Mouse (Mus musculus): ENCODE data around the gene Krt15. TPM values are rescaled to one million over a fixed set of nuclear protein-coding genes. Genes with fewer than 3 reads are reported as not detected.

The Krt15 gene
- polyA plus RNA-seq, 1 experiment from 2014 or later: 1.2 TPM

- H3K4me3 ChIP-seq (ENCODE audit: low read depth, low read length): no peak overlapping the region
- no peaks in the 10 kb centered on the region for H3K27me3 ChIP-seq (replicated peaks; ENCODE audit: control insufficient read depth, insufficient read depth, low read length)
- H3K4me2 ChIP-seq (replicated peaks; ENCODE audit: low read depth): no peak overlapping the region
- H3K4me1 ChIP-seq (replicated peaks; ENCODE audit: control insufficient read depth, insufficient read depth, low read length): no peaks in the 10 kb centered on the region
- no peak overlapping the region for H3K9ac ChIP-seq (ENCODE audit: low read depth, low read length)
- no peak overlapping the region for H3K27ac ChIP-seq (ENCODE audit: low read depth, low read length)
- peak; percentile 93 for ATAC-seq
- no peaks in the 10 kb centered on the region for H3K36me3 ChIP-seq (ENCODE audit: control insufficient read depth, insufficient read depth)
- no peaks in the 10 kb centered on the region for H3K9me3 ChIP-seq (ENCODE audit: control insufficient read depth)
- TF ChIP-seq CTCF (IDR thresholded peaks at IDR 0.05; ENCODE audit: low read depth): 0 out of 2 replicates have a peak, but pooled peaks have one; percentile 3
- WGBS: 43% methylated on average over 7 of the region's 7 CpGs
Measured at GRCm38 (mm10) chr11:100088378-100089025, 47.2 kb downstream of the Krt15 start.

GRCm38 (mm10) chr11:100087861-100088260 lies 47.9 kb downstream of the Krt15 start, which contains the start of gene Krt32:
Gene Krt32 (minus strand): TSS chr11:100088226.
- 94% methylated on average over 10 of the region's 10 CpGs for WGBS
- TF ChIP-seq CTCF (IDR thresholded peaks at IDR 0.05; ENCODE audit: low read depth): no peak
- H3K4me2 ChIP-seq (replicated peaks; ENCODE audit: low read depth): no peak within 1 kb of the TSS
- no peak within 1 kb of the TSS for H3K27ac ChIP-seq (ENCODE audit: low read depth, low read length)
- H3K9me3 ChIP-seq (ENCODE audit: control insufficient read depth): no peaks in the 10 kb centered on the region
- no peak for ATAC-seq
- no peak within 1 kb of the TSS for H3K4me3 ChIP-seq (ENCODE audit: low read depth, low read length)
- H3K36me3 ChIP-seq (ENCODE audit: control insufficient read depth, insufficient read depth): no peaks in the 10 kb centered on the region
- no peaks in the 10 kb centered on the region for H3K4me1 ChIP-seq (replicated peaks; ENCODE audit: control insufficient read depth, insufficient read depth, low read length)
- no peak within 1 kb of the TSS for H3K9ac ChIP-seq (ENCODE audit: low read depth, low read length)
- no peaks in the 10 kb centered on the region for H3K27me3 ChIP-seq (replicated peaks; ENCODE audit: control insufficient read depth, insufficient read depth, low read length)

Other genes starting within 250 kb of the Krt15 start
- not detected in 2 replicates for gene Krtap31-1, start 228.0 kb downstream of the Krt15 start, polyA plus RNA-seq (2015; fragmentation: Nextera tagmentation; extraction: Ambion mirVana)
- not detected in 2 replicates for gene Gm11565, start 221.2 kb downstream of the Krt15 start, polyA plus RNA-seq (2015; fragmentation: Nextera tagmentation; extraction: Ambion mirVana)
- not detected in 2 replicates for gene Krtap31-2, start 199.6 kb downstream of the Krt15 start, polyA plus RNA-seq (2015; fragmentation: Nextera tagmentation; extraction: Ambion mirVana)
- not detected in 2 replicates for gene Krtap9-5, start 187.5 kb downstream of the Krt15 start, polyA plus RNA-seq (2015; fragmentation: Nextera tagmentation; extraction: Ambion mirVana)
- gene Krtap29-1, start 156.9 kb downstream of the Krt15 start, polyA plus RNA-seq (2015; fragmentation: Nextera tagmentation; extraction: Ambion mirVana): not detected in 2 replicates
- gene Krtap16-1, start 149.3 kb downstream of the Krt15 start, polyA plus RNA-seq (2015; fragmentation: Nextera tagmentation; extraction: Ambion mirVana): not detected in 2 replicates
- gene Krtap17-1, start 141.9 kb downstream of the Krt15 start, polyA plus RNA-seq (2015; fragmentation: Nextera tagmentation; extraction: Ambion mirVana): 0.16 TPM in 1 of 2 replicates, not detected in the other
- gene Krt33a, start 119.7 kb downstream of the Krt15 start, polyA plus RNA-seq (2015; fragmentation: Nextera tagmentation; extraction: Ambion mirVana): not detected in 2 replicates
- gene Krt33b, start 106.1 kb downstream of the Krt15 start, polyA plus RNA-seq (2015; fragmentation: Nextera tagmentation; extraction: Ambion mirVana): not detected in 2 replicates
- gene Krt34, start 94.4 kb downstream of the Krt15 start, polyA plus RNA-seq (2015; fragmentation: Nextera tagmentation; extraction: Ambion mirVana): not detected in 2 replicates
- 0.07 TPM in 1 of 2 replicates, not detected in the other for gene Krt31, start 85.4 kb downstream of the Krt15 start, polyA plus RNA-seq (2015; fragmentation: Nextera tagmentation; extraction: Ambion mirVana)
- gene Krt32, start 47.7 kb downstream of the Krt15 start, polyA plus RNA-seq (2015; fragmentation: Nextera tagmentation; extraction: Ambion mirVana): not detected in 2 replicates
- gene Krt35, start 39.7 kb downstream of the Krt15 start, polyA plus RNA-seq (2015; fragmentation: Nextera tagmentation; extraction: Ambion mirVana): 0.26 and 0.44 TPM in 2 replicates
- 0.09 and 0.16 TPM in 2 replicates for gene Krt36, start 30.3 kb downstream of the Krt15 start, polyA plus RNA-seq (2015; fragmentation: Nextera tagmentation; extraction: Ambion mirVana)
- gene Krt13, start 14.4 kb downstream of the Krt15 start, polyA plus RNA-seq (2015; fragmentation: Nextera tagmentation; extraction: Ambion mirVana): not detected in 2 replicates
- 491 and 533 TPM in 2 replicates for gene Krt19, start 12.7 kb upstream of the Krt15 start, polyA plus RNA-seq (2015; fragmentation: Nextera tagmentation; extraction: Ambion mirVana)
- not detected in 2 replicates for gene Krt9, start 57.3 kb upstream of the Krt15 start, polyA plus RNA-seq (2015; fragmentation: Nextera tagmentation; extraction: Ambion mirVana)
- 8.9 and 10.0 TPM in 2 replicates for gene Krt14, start 71.6 kb upstream of the Krt15 start, polyA plus RNA-seq (2015; fragmentation: Nextera tagmentation; extraction: Ambion mirVana)
- not detected in 2 replicates for gene Krt16, start 113.0 kb upstream of the Krt15 start, polyA plus RNA-seq (2015; fragmentation: Nextera tagmentation; extraction: Ambion mirVana)
- 5.3 and 7.8 TPM in 2 replicates for gene Krt17, start 125.1 kb upstream of the Krt15 start, polyA plus RNA-seq (2015; fragmentation: Nextera tagmentation; extraction: Ambion mirVana)
- 0.12 and 0.18 TPM in 2 replicates for gene Krt42, start 133.9 kb upstream of the Krt15 start, polyA plus RNA-seq (2015; fragmentation: Nextera tagmentation; extraction: Ambion mirVana)
- gene Eif1, start 184.0 kb upstream of the Krt15 start, polyA plus RNA-seq (2015; fragmentation: Nextera tagmentation; extraction: Ambion mirVana): 1,650 and 1,730 TPM in 2 replicates
- gene Gast, start 198.5 kb upstream of the Krt15 start, polyA plus RNA-seq (2015; fragmentation: Nextera tagmentation; extraction: Ambion mirVana): 1.1 and 5.0 TPM in 2 replicates
- gene Hap1, start 220.2 kb upstream of the Krt15 start, polyA plus RNA-seq (2015; fragmentation: Nextera tagmentation; extraction: Ambion mirVana): 10.0 and 10.4 TPM in 2 replicates